Mouse (Mus musculus) lung, postnatal 25 days (tissue): ENCODE measurements at regions not wholly inside any gene's neighbourhood (a gene's known extent, or its start where the extent isn't known, plus 50 kb on each side); places are given as distances from the start of the nearest gene placed in this dataset.

Experiments used
- DNase-seq: peaks from one replicate; pipeline ENCODE4 v3.0.0; 2022; ENCODE audit warnings: low spot score

GRCm38 (mm10) chrX:163669886-163670285, 91.2 kb downstream of the Rnf138rt1 start:
- peak; percentile 3 for DNase-seq
